Mouse (Mus musculus) midbrain, embryonic 14.5 days (tissue): ENCODE measurements around the gene Rora. TPM values are rescaled to one million over a fixed set of nuclear protein-coding genes. Genes with fewer than 3 reads are reported as not detected.

Source experiments
- ATAC-seq: fragments of 200-750 bp; cut with Nextera tagmentation; 2 replicates; pipeline ENCODE4 v1.8.0; 2017; ENCODE audit warnings: moderate number of reproducible peaks, moderate library complexity; ENCODE audit not compliant: low FRiP score, low TSS enrichment
- DNase-seq: peaks from one replicate; pipeline ENCODE4 v3.0.0-alpha.2; 2015
- H3K27ac ChIP-seq: fragments of 300-500 bp; sonication (generic); replicated peaks from 2 replicates; pipeline ENCODE4 v1.5.1; 2014; ENCODE audit warnings: mild to moderate bottlenecking, low read depth, low read length, moderate library complexity
- H3K27me3 ChIP-seq: fragments of 300-500 bp; sonication (generic); 2 replicates; pipeline ENCODE4 v1.6.1; 2014; ENCODE audit warnings: low read length, control low read depth, mixed read lengths; ENCODE audit not compliant: control insufficient read depth, insufficient read depth
- H3K36me3 ChIP-seq: fragments of 300-500 bp; sonication (generic); 2 replicates; pipeline ENCODE4 v1.6.1; 2014; ENCODE audit warnings: low read length, control low read depth; ENCODE audit not compliant: control insufficient read depth, insufficient read depth
- H3K4me1 ChIP-seq: fragments of 300-500 bp; sonication (generic); 2 replicates; pipeline ENCODE4 v1.6.1; 2014; ENCODE audit warnings: mild to moderate bottlenecking, antibody characterized with exemption, low read length, control low read depth; ENCODE audit not compliant: control insufficient read depth, insufficient read depth
- H3K4me2 ChIP-seq: fragments of 300-500 bp; sonication (generic); 2 replicates; pipeline ENCODE4 v1.6.1; 2014; ENCODE audit warnings: mild to moderate bottlenecking, low read length, moderate library complexity
- H3K4me3 ChIP-seq: fragments of 300-500 bp; sonication (generic); replicated peaks from 2 replicates; pipeline ENCODE4 v1.5.1; 2014; ENCODE audit warnings: low read depth, low read length
- H3K9ac ChIP-seq: fragments of 300-500 bp; sonication (generic); replicated peaks from 2 replicates; pipeline ENCODE4 v1.6.1; 2014; ENCODE audit warnings: mild to moderate bottlenecking, low read length, moderate library complexity
- H3K9me3 ChIP-seq: fragments of 300-500 bp; sonication (generic); 2 replicates; pipeline ENCODE4 v1.6.1; 2016; ENCODE audit warnings: low read length, control low read depth, mixed read lengths; ENCODE audit not compliant: control insufficient read depth
- WGBS: fragments of 180-500 bp; shearing (Covaris S2); extraction: QIAGEN DNeasy Blood & Tissue Kit; methylation state at CpG from one replicate; pipeline ENCODE4 v1.1.7; 2014; 5-methylcytosine and 5-hydroxymethylcytosine counted together
- polyA plus RNA-seq: library from polyadenylated mRNA; unstranded; fragments of >200 nt; fragmentation: Nextera tagmentation; extraction: Ambion mirVana; gene quantifications from 2 replicates; pipeline ENCODE4 v1.2.1, GENCODE M21; 2014

Gene Rora
- polyA plus RNA-seq, 1 experiment from 2014 or later: 39.1 TPM

DNA sequence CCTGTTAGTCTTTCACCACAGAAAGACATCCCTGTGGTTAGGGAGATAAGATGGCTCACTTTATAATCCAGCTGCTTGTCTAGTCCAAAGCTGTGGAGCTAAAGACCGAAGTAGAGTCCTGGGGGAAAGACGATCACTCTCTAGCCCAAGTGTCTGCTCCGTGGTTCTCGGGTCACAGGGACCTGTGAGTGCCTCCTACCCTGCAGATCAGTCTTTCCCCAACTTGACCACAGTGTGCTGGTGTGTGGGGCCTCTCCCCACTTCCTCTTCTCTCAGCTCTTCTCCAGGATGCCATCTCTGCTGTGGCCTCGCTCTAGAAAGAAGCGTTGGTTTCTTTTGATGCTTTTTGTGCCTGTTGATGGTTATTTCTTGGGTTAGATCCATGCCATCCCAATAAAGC, 682.5 kb downstream of the Rora start:
- Histone ChIP-seq H3K36me3 (no peaks in the 10 kb centered on the region), H3K27ac (no peak overlapping the region), H3K9me3 (no peaks in the 10 kb centered on the region), H3K4me3 (no peak overlapping the region), H3K4me2 (no peak overlapping the region), H3K27me3 (no peaks in the 10 kb centered on the region), H3K9ac (no peak overlapping the region), H3K4me1 (peaks cover 5% of the 10 kb centered on the region)
- no peak for ATAC-seq
- DNase-seq: no peak
- 90% methylated on average over 6 of the region's 6 CpGs for WGBS

DNA sequence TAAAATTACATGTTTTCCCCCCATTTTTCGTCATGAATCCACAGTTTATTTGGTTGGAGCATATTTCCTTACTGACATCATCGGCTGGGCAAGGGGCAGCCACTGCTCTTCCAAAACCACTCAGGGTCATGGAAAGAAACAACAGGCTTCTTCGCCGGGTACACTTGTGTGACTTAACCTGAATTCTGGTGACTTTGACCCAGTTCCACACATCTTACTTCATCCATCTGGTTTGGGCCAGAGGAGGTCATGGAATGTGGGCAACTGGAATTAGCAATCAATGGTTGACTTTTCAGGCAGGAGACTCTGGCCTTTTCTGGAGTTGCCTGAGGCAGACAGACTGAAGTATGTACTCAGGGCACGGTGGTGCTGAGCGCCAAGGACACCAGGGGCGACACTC, 685.6 kb downstream of the Rora start:
- no peaks in the 10 kb centered on the region for H3K9me3 ChIP-seq
- WGBS: 93% methylated on average over 7 of the region's 7 CpGs
- no peak overlapping the region for H3K27ac ChIP-seq
- no peaks in the 10 kb centered on the region for H3K36me3 ChIP-seq
- no peaks in the 10 kb centered on the region for H3K27me3 ChIP-seq
- DNase-seq (no peak), ATAC-seq (no peak)
- H3K4me2 ChIP-seq: no peak overlapping the region
- H3K4me3 ChIP-seq: no peak overlapping the region
- no peaks in the 10 kb centered on the region for H3K4me1 ChIP-seq
- H3K9ac ChIP-seq: no peak overlapping the region

DNA sequence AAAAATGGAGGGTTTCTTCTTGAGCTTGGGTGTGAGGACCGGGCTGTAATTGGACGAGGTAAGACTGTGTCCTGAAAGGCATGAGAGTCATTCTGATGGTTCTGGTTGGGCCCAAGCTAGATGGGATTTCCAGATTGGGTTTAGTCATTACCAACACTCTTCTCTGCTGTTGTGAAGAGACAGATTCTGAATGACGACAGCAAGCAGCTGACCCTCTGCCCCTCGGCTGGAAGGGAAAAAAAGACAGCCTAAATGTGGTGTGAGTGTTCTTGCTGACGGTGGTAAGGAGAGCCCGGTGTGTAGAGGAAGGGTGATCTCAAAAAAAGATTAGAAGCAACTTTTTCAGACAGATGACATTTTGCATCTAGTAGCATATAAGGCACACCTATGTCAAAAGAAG, 686.2 kb downstream of the Rora start:
- no peaks in the 10 kb centered on the region for H3K9me3 ChIP-seq
- no peak overlapping the region for H3K27ac ChIP-seq
- DNase-seq (no peak), ATAC-seq (no peak)
- H3K9ac ChIP-seq: no peak overlapping the region
- no peaks in the 10 kb centered on the region for H3K36me3 ChIP-seq
- H3K4me2 ChIP-seq: no peak overlapping the region
- 88% methylated on average over 6 of the region's 6 CpGs for WGBS
- no peak overlapping the region for H3K4me3 ChIP-seq
- no peaks in the 10 kb centered on the region for H3K4me1 ChIP-seq
- H3K27me3 ChIP-seq: no peaks in the 10 kb centered on the region

DNA sequence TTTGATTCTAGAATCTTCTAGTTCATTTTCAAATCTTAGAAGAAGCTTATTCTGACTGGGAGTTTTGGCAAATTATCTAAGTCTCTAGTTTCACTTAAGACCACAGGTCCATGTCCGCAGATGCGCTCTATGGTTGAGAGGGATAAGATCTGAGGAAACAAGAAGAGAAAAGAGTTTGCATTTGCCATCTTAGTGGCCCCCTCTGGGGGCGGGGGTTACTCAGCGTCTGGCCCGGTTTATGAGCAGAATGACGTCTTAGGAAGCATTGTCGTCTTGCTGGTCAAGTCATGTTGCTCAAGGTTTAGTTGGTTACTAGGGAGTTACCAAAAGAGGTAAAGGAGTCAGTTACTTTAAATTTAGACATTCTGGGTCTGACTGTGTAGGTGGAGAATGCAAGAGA, 686.8 kb downstream of the Rora start:
- no peak overlapping the region for H3K4me2 ChIP-seq
- WGBS: 92% methylated on average over 7 of the region's 7 CpGs
- no peaks in the 10 kb centered on the region for H3K27me3 ChIP-seq
- H3K9me3 ChIP-seq: no peaks in the 10 kb centered on the region
- no peak overlapping the region for H3K4me3 ChIP-seq
- no peak overlapping the region for H3K27ac ChIP-seq
- no peak for DNase-seq
- H3K9ac ChIP-seq: no peak overlapping the region
- ATAC-seq: no peak
- H3K36me3 ChIP-seq: no peaks in the 10 kb centered on the region
- H3K4me1 ChIP-seq: no peaks in the 10 kb centered on the region

DNA sequence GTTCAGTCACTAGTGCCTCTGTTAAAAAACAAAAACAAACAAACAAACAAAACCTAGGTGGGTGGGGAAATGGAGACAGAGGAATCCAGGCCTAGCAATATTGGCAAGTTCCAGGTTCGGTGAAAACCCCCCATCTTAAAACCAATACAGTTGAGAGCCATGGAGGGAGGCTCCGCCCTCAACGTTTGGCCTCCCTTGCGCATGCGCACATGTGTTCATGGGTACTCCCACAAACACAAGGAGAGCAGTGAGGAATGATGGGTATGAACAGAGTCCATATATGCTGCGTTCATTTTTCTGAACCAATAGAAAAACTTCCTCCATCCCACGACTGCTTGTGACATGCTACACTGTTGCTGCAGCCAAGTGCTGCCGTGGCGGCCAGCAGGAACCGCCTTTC, 690.3 kb downstream of the Rora start:
- WGBS: 83% methylated on average over 10 of the region's 10 CpGs
- Histone ChIP-seq H3K9ac (no peak overlapping the region), H3K4me2 (no peak overlapping the region), H3K36me3 (no peaks in the 10 kb centered on the region), H3K9me3 (no peaks in the 10 kb centered on the region), H3K4me1 (peaks cover 3% of the 10 kb centered on the region; the same call in 1 of the 2 replicates), H3K27me3 (no peaks in the 10 kb centered on the region), H3K4me3 (no peak overlapping the region), H3K27ac (no peak overlapping the region)
- ATAC-seq (no peak), DNase-seq (no peak)

DNA sequence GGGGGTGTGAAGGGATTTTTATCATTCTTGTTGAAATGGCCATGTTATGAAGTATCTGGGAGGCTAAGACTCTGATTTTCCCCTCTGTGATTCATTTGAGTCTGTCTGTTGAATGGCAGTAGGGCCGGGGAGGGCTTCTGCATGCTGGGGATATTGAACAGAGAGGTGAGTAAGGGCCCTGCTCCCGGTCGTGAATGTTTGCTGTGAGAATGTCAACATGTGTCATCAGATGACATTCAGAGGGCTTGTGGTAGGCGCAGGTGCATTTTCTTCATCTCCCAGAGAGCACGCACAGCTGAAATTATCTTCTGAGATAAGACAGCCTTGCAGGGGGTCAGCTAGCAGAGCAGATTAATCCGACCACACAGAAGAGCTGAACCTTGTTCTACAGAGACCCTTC, 692.0 kb downstream of the Rora start:
- DNase-seq (no peak), ATAC-seq (no peak)
- Histone ChIP-seq H3K4me3 (no peak overlapping the region), H3K4me2 (no peak overlapping the region), H3K27me3 (no peaks in the 10 kb centered on the region), H3K36me3 (no peaks in the 10 kb centered on the region), H3K27ac (no peak overlapping the region), H3K4me1 (peaks cover 3% of the 10 kb centered on the region; the same call in 1 of the 2 replicates), H3K9me3 (no peaks in the 10 kb centered on the region), H3K9ac (no peak overlapping the region)
- 50% methylated on average over 6 of the region's 6 CpGs for WGBS

DNA sequence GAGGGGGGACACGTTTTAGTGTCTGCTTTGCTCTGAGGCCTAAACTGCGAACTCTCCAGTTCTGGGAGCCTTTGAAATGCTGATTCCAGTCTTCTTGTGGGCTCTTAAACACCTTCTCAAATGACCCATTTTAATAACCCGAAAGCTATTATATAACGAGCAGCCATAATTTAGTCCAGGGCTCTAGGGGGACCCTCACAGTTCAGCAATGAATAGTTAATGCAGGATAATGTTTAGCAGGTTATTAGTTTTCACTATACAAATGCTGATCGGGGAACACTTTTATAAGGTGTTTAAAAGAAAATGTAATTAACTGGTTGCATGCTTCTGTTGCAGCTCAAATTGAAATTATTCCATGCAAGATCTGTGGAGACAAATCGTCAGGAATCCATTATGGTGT, 694.2 kb downstream of the Rora start:
- 49% methylated on average over 6 of the region's 6 CpGs for WGBS
- H3K27me3 ChIP-seq: no peaks in the 10 kb centered on the region
- no peak overlapping the region for H3K4me3 ChIP-seq
- no peaks in the 10 kb centered on the region for H3K9me3 ChIP-seq
- H3K27ac ChIP-seq: no peak overlapping the region
- no peak overlapping the region for H3K9ac ChIP-seq
- H3K4me2 ChIP-seq: no peak overlapping the region
- no peak for ATAC-seq
- DNase-seq: peak; percentile 44
- no peaks in the 10 kb centered on the region for H3K36me3 ChIP-seq
- peaks cover 3% of the 10 kb centered on the region; the same call in 1 of the 2 replicates for H3K4me1 ChIP-seq

DNA sequence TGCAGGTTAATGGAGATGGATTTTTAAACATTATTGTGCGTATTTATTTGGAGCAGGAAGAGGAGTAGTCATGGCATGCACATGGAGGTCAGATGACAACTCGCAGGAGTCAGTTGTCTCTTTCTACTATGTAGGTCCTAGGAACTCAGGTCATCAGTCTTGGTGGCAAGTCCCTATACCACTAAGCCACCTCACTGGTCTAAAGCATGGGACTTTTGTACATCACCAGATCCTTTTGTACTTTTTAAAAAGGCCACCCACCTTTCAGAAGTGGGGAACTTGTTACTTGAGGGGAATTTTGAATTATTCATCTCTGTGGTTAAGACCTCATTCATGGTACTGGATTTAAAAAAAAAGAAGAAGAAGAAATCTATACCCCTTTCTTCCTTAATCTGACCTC, 696.0 kb downstream of the Rora start:
- Histone ChIP-seq H3K4me3 (no peak overlapping the region), H3K27ac (no peak overlapping the region), H3K4me1 (peaks cover 3% of the 10 kb centered on the region; the same call in 1 of the 2 replicates), H3K9ac (no peak overlapping the region), H3K36me3 (no peaks in the 10 kb centered on the region), H3K27me3 (no peaks in the 10 kb centered on the region), H3K9me3 (no peaks in the 10 kb centered on the region), H3K4me2 (no peak overlapping the region)
- DNase-seq (no peak), ATAC-seq (no peak)
- 89% methylated on average over 2 of the region's 2 CpGs for WGBS

DNA sequence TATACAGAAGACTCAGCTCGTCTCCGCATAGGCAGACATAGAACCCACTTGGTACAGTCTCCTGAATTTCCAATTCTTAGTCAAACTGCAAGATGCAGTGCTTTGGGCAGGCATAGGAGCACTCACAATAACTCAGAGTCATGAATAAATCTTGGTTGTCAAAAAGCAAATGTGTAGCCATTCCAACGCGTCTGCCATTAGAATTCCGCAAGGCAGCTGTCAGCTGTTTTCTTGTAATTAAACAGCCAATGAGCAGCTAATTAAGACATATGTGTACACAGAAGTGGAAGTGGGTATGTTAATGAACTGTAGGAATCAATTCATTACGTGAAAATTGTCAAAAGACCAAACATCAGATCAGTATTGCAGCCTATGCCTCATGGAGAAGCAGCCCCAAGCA, 700.6 kb downstream of the Rora start:
- Histone ChIP-seq H3K27ac (no peak overlapping the region), H3K27me3 (no peaks in the 10 kb centered on the region), H3K4me1 (peaks cover 10% of the 10 kb centered on the region; the same call in 1 of the 2 replicates), H3K36me3 (no peaks in the 10 kb centered on the region), H3K4me3 (no peak overlapping the region), H3K4me2 (no peak overlapping the region), H3K9me3 (no peaks in the 10 kb centered on the region), H3K9ac (no peak overlapping the region)
- WGBS: 74% methylated on average over 6 of the region's 6 CpGs
- DNase-seq: no peak
- ATAC-seq: no peak
